Mouse (Mus musculus) liver, postnatal 0 days (tissue): ENCODE results near the gene Cep170.

Source experiments
- CTCF ChIP-seq: sonication (generic); IDR thresholded peaks from 2 replicates; pipeline ENCODE4 v1.5.1; 2016; ENCODE audit warnings: antibody characterized with exemption, low read depth
- EP300 ChIP-seq: IDR thresholded peaks from 2 replicates; pipeline ENCODE4 v1.6.1; 2016; ENCODE audit warnings: antibody characterized with exemption, low read depth, mild to moderate bottlenecking

DNA sequence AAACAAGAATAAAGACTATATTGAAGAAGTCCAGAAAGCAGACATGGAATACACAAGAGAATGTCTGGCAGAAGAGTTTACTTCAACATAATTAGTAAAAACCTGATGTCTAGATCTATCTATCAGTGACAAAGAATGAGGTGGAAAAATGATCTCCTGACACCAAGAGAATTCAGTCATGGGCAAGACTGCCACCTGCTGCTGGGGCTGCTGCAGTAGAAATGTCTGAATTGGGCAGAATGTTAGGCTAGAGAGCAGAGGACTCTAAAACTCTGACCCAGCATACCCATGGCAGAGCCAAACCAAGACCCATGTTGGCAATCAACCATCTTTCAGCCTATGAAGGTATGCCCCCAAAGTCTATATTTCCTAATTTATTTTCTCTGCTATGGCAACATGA is 114.1 kb downstream of the Cep170 start:
- TF ChIP-seq CTCF (peak; percentile 54), EP300 (no peak)
